Mouse (Mus musculus) liver, embryonic 14.5 days (tissue): ENCODE results near the gene Npw. TPM values are rescaled to one million over a fixed set of nuclear protein-coding genes. Genes with fewer than 3 reads are reported as not detected.

ENCODE experiments used
- ATAC-seq: fragments of 200-750 bp; cut with Nextera tagmentation; 2 replicates; pipeline ENCODE4 v1.8.0; 2017; ENCODE audit warnings: moderate number of reproducible peaks, mild to moderate bottlenecking, moderate library complexity; ENCODE audit not compliant: insufficient read depth
- DNase-seq, 3 experiments: peaks; one replicate each; pipeline ENCODE4 v3.0.0-alpha.2; 2012 to 2013; ENCODE audit warnings: low read depth in 3 of 3, low spot score in 3 of 3
- H3K27ac ChIP-seq: fragments of 300-500 bp; sonication (generic); 2 replicates; pipeline ENCODE4 v1.5.1; 2014; ENCODE audit warnings: moderate library complexity, mild to moderate bottlenecking, control low read depth, inconsistent platforms
- H3K27me3 ChIP-seq: fragments of 300-500 bp; sonication (generic); 2 replicates; pipeline ENCODE4 v1.6.1; 2014; ENCODE audit warnings: mild to moderate bottlenecking, low read length, moderate library complexity; ENCODE audit not compliant: control insufficient read depth, insufficient read depth
- H3K36me3 ChIP-seq: fragments of 300-500 bp; sonication (generic); replicated peaks from 2 replicates; pipeline ENCODE4 v1.6.1; 2014; ENCODE audit warnings: low read depth; ENCODE audit not compliant: control insufficient read depth, insufficient read depth
- H3K4me1 ChIP-seq, 2 experiments: fragments of 200-500 bp in 1 of 2; fragments of 300-500 bp in 1 of 2; sonication (generic) in 1 of 2; replicated peaks; 2 replicates each; pipeline ENCODE4 v1.6.1; 2012 to 2014; ENCODE audit warnings: antibody characterized with exemption in 1 of 2, inconsistent platforms in 1 of 2, low read length in 1 of 2; ENCODE audit not compliant: control insufficient read depth in 2 of 2, insufficient read depth in 2 of 2
- H3K4me2 ChIP-seq: fragments of 300-500 bp; sonication (generic); 2 replicates; pipeline ENCODE4 v1.6.1; 2014; ENCODE audit warnings: low read depth, mild to moderate bottlenecking, control low read depth, moderate library complexity
- H3K4me3 ChIP-seq, 2 experiments: fragments of 200-500 bp in 1 of 2; fragments of 300-500 bp in 1 of 2; sonication (generic) in 1 of 2; 2 replicates each; pipeline ENCODE4 v1.5.1; 2012 to 2014; ENCODE audit warnings: low read depth in 2 of 2, low read length in 2 of 2, mild to moderate bottlenecking in 2 of 2, control low read depth in 1 of 2, inconsistent platforms in 1 of 2, moderate library complexity in 1 of 2; ENCODE audit not compliant: insufficient read depth in 1 of 2
- H3K9ac ChIP-seq: fragments of 300-500 bp; sonication (generic); replicated peaks from 2 replicates; pipeline ENCODE4 v1.6.1; 2014; ENCODE audit warnings: mild to moderate bottlenecking, control low read depth, moderate library complexity
- H3K9me3 ChIP-seq: fragments of 300-500 bp; sonication (generic); 2 replicates; pipeline ENCODE4 v1.6.1; 2016; ENCODE audit warnings: low read length, mixed read lengths; ENCODE audit not compliant: control insufficient read depth
- CTCF ChIP-seq: IDR thresholded peaks from 2 replicates; pipeline ENCODE4 v1.5.1; 2016; ENCODE audit warnings: antibody characterized with exemption, low read depth, control low read depth
- EP300 ChIP-seq: IDR thresholded peaks from 2 replicates; pipeline ENCODE4 v1.6.1; 2016; ENCODE audit warnings: antibody characterized with exemption, low read depth
- WGBS: fragments of 180-500 bp; shearing (Covaris S2); extraction: QIAGEN DNeasy Blood & Tissue Kit; methylation state at CpG from one replicate; pipeline ENCODE4 v1.1.7; 2014; ENCODE audit not compliant: insufficient replicate concordance; 5-methylcytosine and 5-hydroxymethylcytosine counted together
- polyA plus RNA-seq, 2 experiments: library from polyadenylated mRNA; depleted of rRNA in 1 of 2; stranded (reverse) in 1 of 2; unstranded in 1 of 2; fragments of >200 nt; fragmentation: Nextera tagmentation in 1 of 2; extraction: Ambion mirVana in 1 of 2; gene quantifications; 2 replicates each; pipeline versions ENCODE4 v1.2.1 to v1.2.3; 2012 to 2014

Gene Npw
- polyA plus RNA-seq (2012; rRNA removed) (0.27 TPM in 1 of 2 replicates, not detected in the other), polyA plus RNA-seq (2014; fragmentation: Nextera tagmentation; extraction: Ambion mirVana) (0.29 TPM in 1 of 2 replicates, not detected in the other)

DNA sequence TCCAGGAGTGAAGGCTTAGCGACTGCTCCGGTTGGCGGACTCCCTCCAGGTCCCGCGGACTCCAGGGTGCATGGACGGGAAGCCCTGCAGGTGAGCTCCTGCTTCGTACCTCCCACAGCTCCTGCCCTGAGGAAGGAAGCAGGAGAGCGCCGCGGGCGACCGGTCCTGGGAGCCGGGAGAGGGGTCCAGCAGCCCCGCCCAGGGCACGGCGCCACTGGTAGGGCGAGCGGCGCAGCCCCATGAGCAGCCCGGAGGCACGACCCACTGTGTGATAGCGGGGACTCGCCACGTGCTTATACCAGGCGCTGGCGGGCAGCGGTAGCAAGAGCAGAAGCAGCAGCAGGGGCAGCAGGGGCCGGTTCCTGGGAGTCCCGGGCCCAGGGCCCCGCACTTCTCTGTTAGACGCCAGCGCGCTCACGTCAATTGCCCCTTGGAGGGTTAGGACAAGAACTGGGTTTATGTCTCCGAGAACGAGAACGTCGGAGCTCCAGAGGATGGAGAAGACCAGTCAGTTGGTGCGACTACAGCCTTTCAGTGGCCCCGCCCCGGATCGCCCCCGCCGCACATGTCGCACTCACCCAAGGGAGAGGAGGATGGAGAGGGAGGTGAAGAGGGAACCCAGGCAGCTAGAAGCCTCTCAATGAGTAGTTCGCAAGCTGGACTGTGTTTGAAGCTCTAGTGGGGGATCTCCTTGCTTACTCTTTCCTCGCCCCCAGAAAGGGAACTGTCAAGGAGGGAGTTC lies at the start of gene Npw:
Npw (minus strand) TSS at position 441 of the 742 bp plus-strand sequence.
- H3K4me3 ChIP-seq, result peak within 1 kb of the TSS in 1 of 2 experiments; percentile 17; a peak in 2 of 4 replicates
- H3K9me3 ChIP-seq, result no peaks in the 10 kb centered on the region
- no peaks in the 10 kb centered on the region for H3K36me3 ChIP-seq
- H3K4me2 ChIP-seq, result peak within 1 kb of the TSS; percentile 60
- TF ChIP-seq CTCF (no peak), EP300 (no peak)
- H3K4me1 ChIP-seq, result no peaks in the 10 kb centered on the region
- no peak within 1 kb of the TSS for H3K9ac ChIP-seq
- no peak within 1 kb of the TSS for H3K27ac ChIP-seq
- ATAC-seq (peak; percentile 41; the same call in 1 of the 2 replicates), DNase-seq (no peak)
- 2% methylated on average over 47 of the region's 47 CpGs for WGBS
- peaks cover 30% of the 10 kb centered on the region for H3K27me3 ChIP-seq

DNA sequence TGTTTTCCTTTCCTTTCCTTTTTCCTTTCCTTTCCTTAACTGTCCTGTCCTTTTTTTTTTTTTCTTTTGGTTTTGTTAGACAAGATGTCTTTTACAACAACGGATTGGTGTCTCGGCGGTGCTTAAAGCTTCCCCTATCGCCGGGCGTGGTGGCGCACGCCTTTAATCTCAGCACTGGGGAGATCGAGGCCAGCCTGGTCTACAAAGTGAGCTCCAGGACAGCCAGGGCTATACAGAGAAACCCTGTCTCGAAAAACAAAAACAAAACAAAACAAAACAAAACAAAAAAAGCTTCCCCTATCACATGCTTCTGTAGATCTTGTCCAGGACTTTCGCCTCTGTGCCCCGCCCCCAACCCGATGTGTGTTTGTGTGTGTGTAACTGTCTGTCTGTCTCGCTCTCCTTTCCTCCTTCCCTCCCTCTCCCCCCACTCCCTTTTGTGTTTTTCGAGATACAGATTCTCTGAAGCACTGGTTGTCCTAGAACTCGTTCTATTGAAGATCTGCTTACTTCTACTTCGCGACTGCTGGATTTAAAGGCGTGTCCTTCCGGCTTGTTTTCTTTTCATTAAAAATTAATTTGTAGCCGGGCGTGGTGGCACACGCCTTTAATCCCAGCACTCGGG lies 49.7 kb upstream of the Npw start:
- no peaks in the 10 kb centered on the region for H3K27me3 ChIP-seq
- peaks cover 12 to 14% of the 10 kb centered on the region in 2 experiments for H3K4me1 ChIP-seq
- H3K9ac ChIP-seq, result peak overlapping the region; percentile 83
- no peak for DNase-seq
- H3K36me3 ChIP-seq, result peaks cover 4% of the 10 kb centered on the region; the same call in 1 of the 2 replicates
- TF ChIP-seq EP300 (no peak), CTCF (no peak)
- peak; percentile 61; the same call in 1 of the 2 replicates for ATAC-seq
- H3K9me3 ChIP-seq, result no peaks in the 10 kb centered on the region
- H3K4me3 ChIP-seq, result peak overlapping the region; percentile 72 to 86
- peak overlapping the region; percentile 90 for H3K27ac ChIP-seq
- 3% methylated on average over 24 of the region's 24 CpGs for WGBS
- peak overlapping the region; percentile 97 for H3K4me2 ChIP-seq

DNA sequence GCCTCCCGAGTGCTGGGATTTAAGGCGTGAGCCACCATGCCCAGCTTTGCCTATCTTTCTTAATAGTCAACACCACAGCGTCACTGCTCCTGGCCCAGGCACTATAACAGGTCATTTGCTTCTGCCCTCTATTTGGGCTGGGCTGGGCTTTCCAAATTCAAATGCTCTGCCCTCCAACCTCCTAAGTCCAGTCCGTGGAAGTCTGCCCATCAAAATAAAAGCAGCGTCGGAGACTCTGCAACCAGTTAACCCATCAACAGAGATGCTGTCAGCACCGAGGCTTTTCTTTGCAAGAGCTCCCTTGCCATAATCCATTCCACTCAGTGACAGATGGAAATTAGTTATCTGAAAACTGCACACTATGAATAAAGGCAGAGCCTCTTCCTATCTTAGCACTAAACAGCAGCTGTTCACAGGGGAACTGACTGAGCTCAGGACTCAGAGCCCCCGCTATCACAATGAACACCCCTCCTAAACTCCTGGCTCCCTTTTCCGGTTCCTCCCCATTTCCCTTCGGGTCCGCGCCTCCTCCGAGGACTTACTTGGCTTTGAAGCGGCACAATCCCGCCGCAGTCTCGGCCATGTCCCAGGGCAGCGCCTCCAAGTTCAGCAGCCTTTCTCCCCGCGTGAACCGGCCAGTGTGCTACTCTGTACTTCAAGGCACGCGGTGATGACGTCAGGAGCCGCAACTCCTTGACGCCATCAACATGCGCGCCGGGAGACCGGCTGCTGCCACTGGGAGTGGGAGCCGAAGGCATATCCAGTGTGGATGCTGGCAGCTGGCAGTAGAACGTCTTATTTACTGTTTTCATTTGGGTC lies 48.9 kb upstream of the Npw start, which contains the start of gene Tbl3:
Tbl3 (minus strand) TSS at position 679 of the 819 bp plus-strand sequence.
- peak; percentile 89 for ATAC-seq
- Histone ChIP-seq H3K4me2 (peak within 1 kb of the TSS; percentile 97), H3K27me3 (no peaks in the 10 kb centered on the region), H3K4me1 (peaks cover 12 to 14% of the 10 kb centered on the region in 2 experiments), H3K36me3 (peaks cover 6% of the 10 kb centered on the region), H3K4me3 (peak within 1 kb of the TSS; percentile 72 to 86), H3K27ac (peak within 1 kb of the TSS; percentile 90), H3K9me3 (no peaks in the 10 kb centered on the region), H3K9ac (peak within 1 kb of the TSS; percentile 83)
- peak; percentile 38; the same call in 1 of the 2 replicates for TF ChIP-seq EP300
- no peak; the same call in 1 of the 2 replicates for TF ChIP-seq CTCF
- WGBS, result 1% methylated on average over 32 of the region's 32 CpGs
- DNase-seq, result peak; percentile 85 to 90 (median 88)

DNA sequence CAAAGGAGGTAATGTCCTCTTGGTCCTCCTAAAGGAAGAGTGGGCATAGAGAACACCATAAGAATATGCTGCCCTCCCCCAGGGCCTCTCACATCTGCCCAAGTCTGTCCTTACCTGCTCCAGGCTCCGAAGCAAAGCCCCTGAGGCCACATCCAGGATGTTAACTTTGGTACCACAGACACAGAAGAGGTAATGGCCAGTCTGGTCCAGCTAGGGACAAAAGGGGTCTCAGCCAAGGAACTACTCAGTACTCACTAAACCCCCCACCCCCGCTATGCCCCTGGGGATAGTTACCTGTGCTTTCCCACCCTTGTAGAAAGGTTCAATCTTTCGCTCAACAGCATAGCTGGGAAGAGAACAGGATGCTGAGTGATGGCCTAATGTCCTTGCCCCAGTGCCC lies 47.6 kb upstream of the Npw start:
- Histone ChIP-seq H3K27me3 (no peaks in the 10 kb centered on the region), H3K4me1 (peaks cover 12 to 14% of the 10 kb centered on the region in 2 experiments), H3K4me2 (no peak overlapping the region; the same call in 1 of the 2 replicates), H3K27ac (no peak overlapping the region), H3K9me3 (no peaks in the 10 kb centered on the region), H3K9ac (no peak overlapping the region), H3K36me3 (peaks cover 14% of the 10 kb centered on the region), H3K4me3 (no peak overlapping the region)
- DNase-seq, result no peak
- TF ChIP-seq EP300 (no peak), CTCF (no peak)
- ATAC-seq, result no peak
- WGBS, result 80% methylated on average over 3 of the region's 3 CpGs
